Mouse (Mus musculus) liver, postnatal 0 days (tissue): Measurements from ENCODE around the gene Nav3.

Source experiments
- CTCF ChIP-seq: sonication (generic); IDR thresholded peaks from 2 replicates; pipeline ENCODE4 v1.5.1; 2016; ENCODE audit warnings: antibody characterized with exemption, low read depth
- EP300 ChIP-seq: IDR thresholded peaks from 2 replicates; pipeline ENCODE4 v1.6.1; 2016; ENCODE audit warnings: antibody characterized with exemption, low read depth, mild to moderate bottlenecking

GRCm38 (mm10) chr10:109758921-109759600 lies 696.9 kb downstream of the Nav3 start:
- no peak for TF ChIP-seq CTCF
- no peak for TF ChIP-seq EP300
